Mouse (Mus musculus): Measurements from ENCODE around the gene Tspan8. TPM values are rescaled to one million over a fixed set of nuclear protein-coding genes. Genes with fewer than 3 reads are reported as not detected.

The Tspan8 gene
- polyA plus RNA-seq (2015; fragmentation: Nextera tagmentation; extraction: Ambion mirVana), result 93.9 and 106 TPM in 2 replicates

GRCm38 (mm10) chr10:115816511-115816910, at the start of gene Tspan8:
Gene Tspan8 (plus strand): TSS chr10:115816832.
- TF ChIP-seq CTCF (IDR thresholded peaks at IDR 0.05; ENCODE audit: low read depth), result no peak
- no peaks in the 10 kb centered on the region for H3K9me3 ChIP-seq (replicated peaks; ENCODE audit: low read length)
- 39% methylated on average over 6 of the region's 6 CpGs for WGBS
- H3K4me2 ChIP-seq (ENCODE audit: low read length), result peak within 1 kb of the TSS; percentile 38
- H3K27me3 ChIP-seq (ENCODE audit: insufficient read depth, low read length), result no peaks in the 10 kb centered on the region
- no peaks in the 10 kb centered on the region for H3K4me1 ChIP-seq (replicated peaks; ENCODE audit: insufficient read depth, low read length)
- ATAC-seq (replicated peaks; ENCODE audit: low FRiP score, low read depth) (no peak), DNase-seq (ENCODE audit: low spot score) (no peak)
- 0 out of 2 replicates have a peak within 1 kb of the TSS, but pooled peaks have one; percentile 19 for H3K4me3 ChIP-seq (replicated peaks; ENCODE audit: low read depth, low read length)
- no peaks in the 10 kb centered on the region for H3K36me3 ChIP-seq (ENCODE audit: insufficient read depth, low read length)
- peak within 1 kb of the TSS; percentile 39 for H3K27ac ChIP-seq
- peak within 1 kb of the TSS; percentile 35; the same call in 1 of the 2 replicates for H3K9ac ChIP-seq (ENCODE audit: low read depth, low read length)

- Histone ChIP-seq H3K4me1 (replicated peaks; ENCODE audit: insufficient read depth, low read length) (no peaks in the 10 kb centered on the region), H3K4me3 (replicated peaks; ENCODE audit: low read depth, low read length) (no peak overlapping the region), H3K27me3 (ENCODE audit: insufficient read depth, low read length) (no peaks in the 10 kb centered on the region), H3K9ac (ENCODE audit: low read depth, low read length) (no peak overlapping the region), H3K27ac (no peak overlapping the region), H3K4me2 (ENCODE audit: low read length) (no peak overlapping the region), H3K9me3 (replicated peaks; ENCODE audit: low read length) (no peaks in the 10 kb centered on the region), H3K36me3 (ENCODE audit: insufficient read depth, low read length) (no peaks in the 10 kb centered on the region)
- DNase-seq (ENCODE audit: low spot score) (no peak), ATAC-seq (replicated peaks; ENCODE audit: low FRiP score, low read depth) (no peak)
- no peak for TF ChIP-seq CTCF (IDR thresholded peaks at IDR 0.05; ENCODE audit: low read depth)
- 94% methylated on average over 8 of the region's 8 CpGs for WGBS
Observed at GRCm38 (mm10) chr10:115770032-115770431, 46.6 kb upstream of the Tspan8 start.

GRCm38 (mm10) chr10:115774451-115774850, 42.2 kb upstream of the Tspan8 start:
- no peak overlapping the region for H3K9ac ChIP-seq (ENCODE audit: low read depth, low read length)
- no peak for TF ChIP-seq CTCF (IDR thresholded peaks at IDR 0.05; ENCODE audit: low read depth)
- no peak overlapping the region for H3K4me2 ChIP-seq (ENCODE audit: low read length)
- no peak overlapping the region for H3K4me3 ChIP-seq (replicated peaks; ENCODE audit: low read depth, low read length)
- H3K9me3 ChIP-seq (replicated peaks; ENCODE audit: low read length), result no peaks in the 10 kb centered on the region
- no peak overlapping the region for H3K27ac ChIP-seq
- DNase-seq (ENCODE audit: low spot score) (peak; percentile 39), ATAC-seq (replicated peaks; ENCODE audit: low FRiP score, low read depth) (no peak)
- 46% methylated on average over 4 of the region's 4 CpGs for WGBS
- no peaks in the 10 kb centered on the region for H3K4me1 ChIP-seq (replicated peaks; ENCODE audit: insufficient read depth, low read length)
- no peaks in the 10 kb centered on the region for H3K27me3 ChIP-seq (ENCODE audit: insufficient read depth, low read length)
- no peaks in the 10 kb centered on the region for H3K36me3 ChIP-seq (ENCODE audit: insufficient read depth, low read length)

DNA sequence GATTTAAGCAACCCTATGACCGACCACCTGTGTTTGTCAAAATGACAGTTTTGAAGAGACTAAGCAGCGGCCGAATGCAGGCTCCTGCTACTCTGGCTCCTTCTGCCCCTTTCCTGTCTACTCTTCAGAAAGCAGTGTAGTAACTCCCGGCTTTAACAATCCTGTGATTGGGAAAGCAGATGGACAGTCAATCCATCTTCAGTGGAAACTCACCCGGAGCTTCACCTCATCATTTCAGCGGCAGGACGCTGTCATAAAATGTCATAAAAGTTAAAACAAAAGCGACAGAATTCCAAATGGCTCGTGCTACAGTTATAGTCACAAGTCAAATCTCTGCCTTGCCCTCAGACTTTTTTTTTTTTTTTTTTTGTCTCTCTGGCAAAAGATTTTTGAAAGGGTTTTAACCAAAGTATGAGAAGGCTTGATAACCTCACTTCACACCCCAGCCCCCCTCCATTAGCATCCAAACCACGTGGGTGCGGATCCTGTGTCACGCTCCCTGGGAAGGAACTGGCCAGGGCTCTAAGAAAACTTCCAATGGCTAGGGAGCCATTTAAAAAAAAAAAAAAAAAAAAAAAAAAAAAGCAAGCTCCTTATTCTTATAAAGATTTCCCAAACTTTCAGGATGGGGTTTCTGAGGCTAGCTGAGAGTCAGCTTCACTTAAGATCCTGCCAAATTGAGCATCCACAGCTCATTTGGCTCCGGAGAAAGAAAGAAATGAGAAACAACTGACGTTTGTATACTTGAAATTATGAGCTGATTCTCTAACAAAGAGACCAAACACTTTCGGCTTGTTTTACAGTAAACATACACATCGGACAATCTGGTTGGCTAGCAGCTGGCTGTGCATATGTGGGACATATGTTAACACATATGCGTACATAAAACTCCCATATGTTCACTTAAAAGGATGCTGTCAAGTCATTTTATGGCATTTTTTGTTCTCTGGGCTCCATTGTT, 40.4 kb upstream of the Tspan8 start:
- H3K27me3 ChIP-seq (ENCODE audit: insufficient read depth, low read length), result no peaks in the 10 kb centered on the region
- H3K4me1 ChIP-seq (replicated peaks; ENCODE audit: insufficient read depth, low read length), result no peaks in the 10 kb centered on the region
- DNase-seq (ENCODE audit: low spot score) (peak; percentile 10), ATAC-seq (replicated peaks; ENCODE audit: low FRiP score, low read depth) (no peak)
- no peak overlapping the region for H3K9ac ChIP-seq (ENCODE audit: low read depth, low read length)
- no peak overlapping the region for H3K4me3 ChIP-seq (replicated peaks; ENCODE audit: low read depth, low read length)
- no peaks in the 10 kb centered on the region for H3K9me3 ChIP-seq (replicated peaks; ENCODE audit: low read length)
- no peak for TF ChIP-seq CTCF (IDR thresholded peaks at IDR 0.05; ENCODE audit: low read depth)
- no peaks in the 10 kb centered on the region for H3K36me3 ChIP-seq (ENCODE audit: insufficient read depth, low read length)
- 37% methylated on average over 17 of the region's 17 CpGs for WGBS
- no peak overlapping the region for H3K27ac ChIP-seq
- H3K4me2 ChIP-seq (ENCODE audit: low read length), result no peak overlapping the region

- Histone ChIP-seq H3K4me1 (replicated peaks; ENCODE audit: insufficient read depth, low read length) (no peaks in the 10 kb centered on the region), H3K27me3 (ENCODE audit: insufficient read depth, low read length) (no peaks in the 10 kb centered on the region), H3K4me2 (ENCODE audit: low read length) (no peak overlapping the region), H3K4me3 (replicated peaks; ENCODE audit: low read depth, low read length) (no peak overlapping the region), H3K9me3 (replicated peaks; ENCODE audit: low read length) (no peaks in the 10 kb centered on the region), H3K27ac (no peak overlapping the region), H3K36me3 (ENCODE audit: insufficient read depth, low read length) (no peaks in the 10 kb centered on the region), H3K9ac (ENCODE audit: low read depth, low read length) (no peak overlapping the region)
- no peak for TF ChIP-seq CTCF (IDR thresholded peaks at IDR 0.05; ENCODE audit: low read depth)
- DNase-seq (ENCODE audit: low spot score) (no peak), ATAC-seq (replicated peaks; ENCODE audit: low FRiP score, low read depth) (no peak)
- 56% methylated on average over 5 of the region's 5 CpGs for WGBS
Observed at GRCm38 (mm10) chr10:115777366-115777765, 39.3 kb upstream of the Tspan8 start.

- Histone ChIP-seq H3K36me3 (ENCODE audit: insufficient read depth, low read length) (no peaks in the 10 kb centered on the region), H3K9ac (ENCODE audit: low read depth, low read length) (no peak overlapping the region), H3K4me2 (ENCODE audit: low read length) (no peak overlapping the region), H3K27ac (no peak overlapping the region), H3K9me3 (replicated peaks; ENCODE audit: low read length) (no peaks in the 10 kb centered on the region), H3K4me1 (replicated peaks; ENCODE audit: insufficient read depth, low read length) (no peaks in the 10 kb centered on the region), H3K4me3 (replicated peaks; ENCODE audit: low read depth, low read length) (no peak overlapping the region), H3K27me3 (ENCODE audit: insufficient read depth, low read length) (no peaks in the 10 kb centered on the region)
- no peak for ATAC-seq (replicated peaks; ENCODE audit: low FRiP score, low read depth)
- peak; percentile 12 for DNase-seq (ENCODE audit: low spot score)
- peak; percentile 64 for TF ChIP-seq CTCF (IDR thresholded peaks at IDR 0.05; ENCODE audit: low read depth)
- WGBS, result 50% methylated on average over 5 of the region's 5 CpGs
Observed at GRCm38 (mm10) chr10:115778624-115779023, 38.0 kb upstream of the Tspan8 start.
